Mouse (Mus musculus) cerebellum, adult 2 months (tissue): Measurements from ENCODE around the gene Arhgef33. TPM values are rescaled to one million over a fixed set of nuclear protein-coding genes. Genes with fewer than 3 reads are reported as not detected.
A peak's percentile ranks its signal among the peaks of the same experiment; 100 is the strongest.
"Not testable (repeated sequence)": the region's sequence is repeated elsewhere in the genome, so short reads cannot be mapped to it uniquely, and the experiment has no call there.

ENCODE experiments used
- DNase-seq, 2 experiments: peaks; one replicate each; pipeline ENCODE4 v3.0.0; 2021
- H3K27ac ChIP-seq: fragments of 200-500 bp; 2 replicates; pipeline ENCODE4 v1.5.1; 2012; ENCODE audit warnings: low read length, control low read depth, inconsistent platforms; ENCODE audit not compliant: insufficient read depth
- H3K27me3 ChIP-seq: fragments of 200-500 bp; 2 replicates; pipeline ENCODE4 v1.6.1; 2012; ENCODE audit warnings: inconsistent platforms, mild to moderate bottlenecking, low read length, moderate library complexity; ENCODE audit not compliant: control insufficient read depth, insufficient read depth
- H3K4me1 ChIP-seq: fragments of 200-500 bp; 2 replicates; pipeline ENCODE4 v1.6.1; 2011; ENCODE audit warnings: low read length; ENCODE audit not compliant: control insufficient read depth, insufficient read depth
- H3K4me3 ChIP-seq: fragments of 200-500 bp; replicated peaks from 2 replicates; pipeline ENCODE3; 2011; ENCODE audit warnings: mild to moderate bottlenecking, low read depth, low read length, control low read depth; ENCODE audit not compliant: insufficient read depth
- CTCF ChIP-seq: fragments of 200-500 bp; IDR thresholded peaks from 2 replicates; pipeline ENCODE4 v1.5.1; 2011; ENCODE audit warnings: low read depth, mild to moderate bottlenecking, control low read depth, low read length, moderate library complexity, borderline replicate concordance; ENCODE audit not compliant: insufficient read depth
- POLR2A ChIP-seq: fragments of 200-500 bp; IDR thresholded peaks from 2 replicates; pipeline ENCODE4 v1.6.1; 2011; ENCODE audit warnings: low read length, control low read depth, borderline replicate concordance; ENCODE audit not compliant: insufficient read depth
- WGBS: fragments of 180-500 bp; shearing (Covaris S2); methylation state at CpG from one replicate; pipeline ENCODE4 v1.1.7; 2018; 5-methylcytosine and 5-hydroxymethylcytosine counted together
- polyA plus RNA-seq: library from polyadenylated mRNA; depleted of rRNA; stranded (reverse); fragments of >200 nt; gene quantifications from 2 replicates; pipeline ENCODE4 v1.2.3, GENCODE M21; 2012; rRNA removed

Gene Arhgef33
- polyA plus RNA-seq = 173 and 194 TPM in 2 replicates

DNA sequence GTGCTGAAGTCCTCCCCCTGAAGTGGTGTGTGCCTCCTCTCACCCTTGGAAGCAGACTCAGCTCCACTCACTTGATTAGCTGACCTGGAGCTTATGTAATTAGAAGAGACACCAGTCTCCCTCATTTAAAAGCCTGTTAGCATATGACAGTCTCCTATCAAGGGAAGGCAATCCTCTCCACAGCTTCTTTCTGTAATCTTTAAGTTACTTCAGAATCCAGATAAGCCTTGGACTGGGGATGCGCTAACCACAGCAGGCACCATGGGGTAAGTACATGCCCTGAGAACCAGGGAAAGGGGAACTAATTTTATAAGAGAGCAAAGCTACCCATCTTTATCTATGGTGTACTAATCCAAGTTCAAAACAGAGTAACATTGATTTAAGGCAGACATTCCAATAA is at the start of gene Arhgef33:
TSS of gene Arhgef33 (plus strand) at position 157 of the 400 bp plus-strand sequence.
- H3K27me3 ChIP-seq = no peaks in the 10 kb centered on the region; the same call in 1 of the 2 replicates
- no peak within 1 kb of the TSS for H3K27ac ChIP-seq
- WGBS = 93% methylated on average over 1 of the region's 1 CpGs
- no peak for DNase-seq
- no peak within 1 kb of the TSS for H3K4me3 ChIP-seq
- TF ChIP-seq POLR2A (no peak), CTCF (no peak)
- H3K4me1 ChIP-seq = no peaks in the 10 kb centered on the region

DNA sequence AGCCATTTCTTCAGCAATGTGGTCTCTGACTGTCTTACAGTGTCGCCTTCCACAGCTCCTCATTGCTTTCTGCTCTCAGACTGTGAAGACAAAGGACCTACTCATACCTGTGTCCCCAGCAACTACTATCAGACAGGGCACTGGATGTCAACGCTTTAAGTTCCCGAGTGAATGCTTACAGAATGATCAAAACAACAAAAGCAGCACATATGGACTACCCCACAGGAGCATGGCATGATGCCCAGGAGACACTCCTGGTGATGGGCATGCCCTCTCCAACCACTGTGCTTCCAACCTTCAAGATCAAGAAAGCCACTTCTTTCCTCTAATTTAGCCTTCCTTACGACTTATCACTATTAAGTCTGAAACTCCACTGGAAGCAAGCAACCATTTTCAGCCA is 40.1 kb upstream of the Arhgef33 start:
- peaks cover 8% of the 10 kb centered on the region for H3K4me1 ChIP-seq
- H3K27ac ChIP-seq = no peak overlapping the region
- 33% methylated on average over 4 of the region's 4 CpGs for WGBS
- DNase-seq = peak; percentile 72 to 78
- H3K27me3 ChIP-seq = no peaks in the 10 kb centered on the region
- no peak for TF ChIP-seq CTCF
- H3K4me3 ChIP-seq = no peak overlapping the region

DNA sequence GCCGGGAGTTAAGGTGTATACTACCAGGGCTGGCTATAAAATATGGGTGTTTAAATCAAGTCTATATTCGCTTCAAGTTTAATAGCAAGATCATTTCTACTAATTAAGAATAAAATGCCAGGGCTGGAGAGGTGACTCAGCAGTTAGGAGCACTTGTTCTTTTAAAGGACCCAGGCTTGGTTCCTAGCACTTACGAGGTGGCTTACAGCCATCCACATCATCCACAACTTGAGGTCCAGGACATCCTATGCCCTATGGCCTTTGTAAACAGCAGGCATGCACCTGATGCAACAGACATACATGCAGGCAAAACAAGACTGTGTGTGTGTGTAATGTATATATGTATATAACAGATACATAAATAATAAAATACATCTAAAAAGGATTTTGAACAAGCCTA is 39.1 kb upstream of the Arhgef33 start:
- Histone ChIP-seq H3K4me1 (peaks cover 8% of the 10 kb centered on the region), H3K27ac (no peak overlapping the region), H3K27me3 (no peaks in the 10 kb centered on the region), H3K4me3 (no peak overlapping the region)
- WGBS = 98% methylated on average over 3 of the region's 3 CpGs
- DNase-seq = no peak
- TF ChIP-seq POLR2A = no peak
- TF ChIP-seq CTCF = no peak

DNA sequence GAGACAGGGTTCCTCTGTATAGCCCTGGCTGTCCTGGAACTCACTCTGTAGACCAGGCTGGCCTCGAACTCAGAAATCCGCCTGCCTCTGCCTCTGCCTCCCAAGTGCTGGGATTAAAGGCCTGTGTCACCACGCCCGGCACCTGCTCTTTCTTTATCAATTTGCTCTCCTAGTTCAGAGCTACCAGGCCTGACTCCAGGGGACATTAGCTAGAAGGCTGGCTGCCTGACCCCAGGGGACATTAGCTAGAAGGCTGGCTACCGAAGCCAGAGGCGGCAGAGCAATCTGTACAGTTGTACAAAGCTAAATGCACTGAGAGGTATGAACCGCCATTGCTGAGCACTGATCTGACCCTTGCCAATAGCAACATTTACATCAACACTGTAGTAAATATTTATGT is 36.6 kb upstream of the Arhgef33 start:
- DNase-seq, H3K4me1 ChIP-seq, H3K27ac ChIP-seq, H3K4me3 ChIP-seq, H3K27me3 ChIP-seq: not testable (repeated sequence)
- WGBS = 93% methylated on average over 7 of the region's 7 CpGs

DNA sequence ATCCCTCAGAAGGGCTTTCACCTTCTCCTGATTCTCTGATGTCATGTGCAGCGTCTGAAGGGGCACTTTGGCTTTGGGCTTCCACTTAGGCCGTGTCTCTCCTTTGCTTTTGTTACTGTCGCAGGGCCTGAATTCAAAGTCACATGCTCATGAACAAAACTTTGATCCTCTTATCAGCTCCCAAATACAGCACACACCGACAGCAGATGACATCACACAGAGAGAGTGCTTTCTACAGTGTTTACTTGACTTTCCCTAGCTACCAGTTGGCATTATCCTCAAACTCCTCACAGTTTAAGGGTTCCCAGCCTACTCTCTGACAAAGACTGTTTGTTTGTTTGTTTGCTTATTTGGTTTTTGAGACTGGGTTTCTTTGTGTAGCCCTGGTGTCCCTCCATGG is 29.0 kb upstream of the Arhgef33 start:
- H3K4me3 ChIP-seq = no peak overlapping the region
- H3K4me1 ChIP-seq = no peaks in the 10 kb centered on the region
- 92% methylated on average over 4 of the region's 4 CpGs for WGBS
- TF ChIP-seq CTCF (no peak), POLR2A (no peak)
- no peaks in the 10 kb centered on the region for H3K27me3 ChIP-seq
- DNase-seq = no peak
- no peak overlapping the region for H3K27ac ChIP-seq

DNA sequence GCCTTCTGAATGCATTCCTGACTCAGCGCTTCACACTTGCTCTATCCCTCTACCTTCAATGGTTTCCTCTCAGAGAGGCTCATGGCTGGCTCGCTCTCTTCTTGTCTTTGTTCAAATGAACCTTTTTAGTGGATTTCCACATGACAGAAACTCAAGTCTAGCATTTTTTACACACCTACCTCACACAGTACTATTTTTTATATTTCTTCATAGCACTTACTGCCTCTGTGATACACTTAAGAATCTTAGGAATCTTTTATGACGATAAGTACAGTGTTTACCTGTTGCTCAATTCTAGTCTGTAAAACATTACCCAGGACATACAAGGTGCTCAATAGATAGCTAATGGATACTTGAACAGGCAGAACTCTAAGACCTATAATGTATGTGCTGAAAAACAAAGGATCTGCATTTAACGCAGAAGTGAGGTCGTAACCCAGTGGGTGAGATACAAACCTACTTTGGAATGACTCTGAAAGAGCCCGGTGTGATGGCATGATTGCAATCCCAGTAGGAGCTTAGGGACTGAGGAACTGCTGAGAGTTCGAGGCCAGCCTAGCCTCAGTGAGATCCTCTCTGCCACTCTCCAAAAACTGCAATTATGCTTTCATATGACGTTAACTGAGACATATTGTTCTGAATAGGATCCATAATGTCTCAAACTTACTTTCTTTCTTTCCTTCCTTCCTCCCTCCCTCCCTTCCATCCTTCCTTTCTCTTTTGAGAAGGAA is 27.7 kb upstream of the Arhgef33 start:
- Histone ChIP-seq H3K4me1 (no peaks in the 10 kb centered on the region), H3K4me3 (no peak overlapping the region), H3K27ac (no peak overlapping the region), H3K27me3 (no peaks in the 10 kb centered on the region)
- WGBS = 96% methylated on average over 8 of the region's 8 CpGs
- TF ChIP-seq POLR2A (no peak), CTCF (no peak)
- DNase-seq = no peak

DNA sequence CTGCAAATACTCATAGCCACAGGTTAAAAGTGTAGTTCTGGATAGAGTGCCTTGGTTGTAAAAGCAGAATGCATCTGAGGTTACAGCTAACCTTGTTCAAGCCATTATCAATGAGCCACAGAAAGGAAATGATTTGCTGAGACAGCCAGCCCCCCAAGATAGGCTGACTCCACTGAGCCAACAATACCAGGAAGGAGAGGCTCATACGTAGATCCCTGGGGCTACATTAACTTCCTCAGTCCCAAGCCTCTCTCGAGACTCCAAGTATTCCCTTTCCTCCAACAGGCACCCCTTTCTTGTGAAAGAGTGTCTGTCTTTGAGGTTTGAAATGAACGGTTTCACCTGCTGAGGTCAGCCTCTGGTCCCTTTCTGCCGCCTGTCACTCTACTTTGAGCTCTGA is 22.8 kb upstream of the Arhgef33 start:
- H3K4me1 ChIP-seq = no peaks in the 10 kb centered on the region; the same call in 1 of the 2 replicates
- no peak overlapping the region for H3K27ac ChIP-seq
- DNase-seq = no peak
- 94% methylated on average over 4 of the region's 4 CpGs for WGBS
- no peak overlapping the region for H3K4me3 ChIP-seq
- TF ChIP-seq POLR2A (no peak), CTCF (no peak)
- H3K27me3 ChIP-seq = no peaks in the 10 kb centered on the region

DNA sequence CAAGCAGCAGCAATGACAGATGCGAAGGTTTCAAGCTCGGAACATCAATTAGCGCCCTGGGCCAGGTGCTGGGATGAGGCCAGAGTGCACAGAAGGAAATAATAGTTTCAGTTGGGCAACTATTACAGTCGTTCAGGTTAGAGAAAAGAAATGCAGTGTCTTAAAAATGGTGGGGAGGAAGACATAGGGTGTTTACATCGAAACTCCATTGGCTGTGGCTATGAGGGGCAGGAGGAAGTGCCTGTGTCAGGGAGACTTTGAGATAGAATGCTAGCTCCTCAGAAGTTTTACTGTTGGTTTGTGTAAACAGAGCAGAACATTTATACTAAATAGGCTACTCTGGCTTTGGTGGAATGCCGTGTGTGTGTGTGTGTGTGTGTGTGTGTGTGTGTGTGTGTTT is 19.2 kb upstream of the Arhgef33 start:
- no peak overlapping the region for H3K27ac ChIP-seq
- TF ChIP-seq CTCF (no peak), POLR2A (no peak)
- H3K4me1 ChIP-seq = no peaks in the 10 kb centered on the region; the same call in 1 of the 2 replicates
- 60% methylated on average over 6 of the region's 6 CpGs for WGBS
- no peak for DNase-seq
- no peaks in the 10 kb centered on the region for H3K27me3 ChIP-seq
- no peak overlapping the region for H3K4me3 ChIP-seq
